Mouse (Mus musculus) myocyte (in vitro differentiated cells): ENCODE measurements at regions not wholly inside any gene's neighbourhood (a gene's known extent, or its start where the extent isn't known, plus 50 kb on each side); places are given as distances from the start of the nearest gene placed in this dataset.

Source experiments
- H3K27me3 ChIP-seq: one replicate; pipeline ENCODE4 v1.6.1; 2011; ENCODE audit not compliant: control insufficient read depth, insufficient read depth, insufficient read length
- H3K36me3 ChIP-seq: one replicate; pipeline ENCODE4 v1.6.1; 2011; ENCODE audit not compliant: control insufficient read depth, insufficient read depth
- H3K4me2 ChIP-seq: one replicate; pipeline ENCODE4 v1.6.1; 2011; ENCODE audit warnings: low read depth, control low read depth
- H3K4me3 ChIP-seq: one replicate; pipeline ENCODE4 v1.5.1; 2011; ENCODE audit warnings: mild to moderate bottlenecking, control low read depth, moderate library complexity
- H3K79me2 ChIP-seq: one replicate; pipeline ENCODE4 v1.6.1; 2011; ENCODE audit not compliant: control insufficient read depth, insufficient read depth
- H3ac ChIP-seq: one replicate; pipeline ENCODE4 v1.6.1; 2011; ENCODE audit not compliant: control insufficient read depth, insufficient read length
- CEBPB ChIP-seq: IDR thresholded peaks from 2 replicates; pipeline ENCODE4 v1.6.1; 2011; ENCODE audit warnings: mild to moderate bottlenecking, moderate library complexity; ENCODE audit not compliant: poor library complexity, insufficient read depth, severe bottlenecking
- E2F4 ChIP-seq: IDR thresholded peaks from one replicate; pipeline ENCODE4 v1.6.1; 2011; ENCODE audit warnings: mild to moderate bottlenecking, control low read depth, moderate library complexity; ENCODE audit not compliant: insufficient read depth
- MAX ChIP-seq: IDR thresholded peaks from one replicate; pipeline ENCODE4 v1.6.1; 2011; ENCODE audit warnings: low read depth, mild to moderate bottlenecking, control low read depth
- MYOD1 ChIP-seq, 3 experiments: IDR thresholded peaks; one replicate each; pipeline ENCODE4 v1.6.1; 2011; ENCODE audit warnings: control low read depth in 2 of 3, low read depth in 2 of 3, mild to moderate bottlenecking in 2 of 3, moderate library complexity in 1 of 3; ENCODE audit not compliant: insufficient read length in 2 of 3, control insufficient read depth in 1 of 3
- MYOG ChIP-seq, 3 experiments: IDR thresholded peaks; one replicate each; pipeline ENCODE4 v1.6.1; 2011; ENCODE audit warnings: control low read depth in 2 of 3, low read depth in 2 of 3, mild to moderate bottlenecking in 2 of 3; ENCODE audit not compliant: insufficient read length in 2 of 3, control insufficient read depth in 1 of 3, insufficient read depth in 1 of 3
- POLR2A ChIP-seq: IDR thresholded peaks from one replicate; pipeline ENCODE4 v1.6.1; 2011; ENCODE audit warnings: low read depth, mild to moderate bottlenecking, control low read depth, moderate library complexity; ENCODE audit not compliant: insufficient read length
- POLR2AphosphoS2 ChIP-seq: IDR thresholded peaks from one replicate; pipeline ENCODE4 v1.6.1; 2011; ENCODE audit warnings: low read depth, control low read depth; ENCODE audit not compliant: insufficient read length
- REST ChIP-seq: IDR thresholded peaks from one replicate; pipeline ENCODE4 v1.6.1; 2011; ENCODE audit warnings: mild to moderate bottlenecking, control low read depth, moderate library complexity; ENCODE audit not compliant: insufficient read depth, insufficient read length
- SRF ChIP-seq: IDR thresholded peaks from one replicate; pipeline ENCODE4 v1.6.1; 2011; ENCODE audit warnings: low read depth; ENCODE audit not compliant: control insufficient read depth, insufficient read length
- TCF12 ChIP-seq: IDR thresholded peaks from one replicate; pipeline ENCODE4 v1.6.1; 2011; ENCODE audit warnings: mild to moderate bottlenecking, control low read depth; ENCODE audit not compliant: poor library complexity, insufficient read depth, severe bottlenecking
- TCF3 ChIP-seq: IDR thresholded peaks from one replicate; pipeline ENCODE4 v1.6.1; 2011; ENCODE audit warnings: low read depth, control low read depth; ENCODE audit not compliant: insufficient read length
- USF1 ChIP-seq: IDR thresholded peaks from one replicate; pipeline ENCODE4 v1.6.1; 2011; ENCODE audit warnings: low read depth, mild to moderate bottlenecking, control low read depth, moderate library complexity

GRCm38 (mm10) chr10:67801619-67802018 is 110.8 kb downstream of the Zfp365 start:
- no peak for TF ChIP-seq E2F4
- TF ChIP-seq POLR2A, result no peak
- TF ChIP-seq REST, result no peak
- no peak for TF ChIP-seq MAX
- no peak for TF ChIP-seq SRF
- no peak for TF ChIP-seq CEBPB
- TF ChIP-seq MYOD1 (IDR thresholded peaks at IDR 0.05; ENCODE audit: control insufficient read depth in 1 of 3, insufficient read length in 2 of 3, low read depth in 2 of 3), result no peak
- TF ChIP-seq USF1, result no peak
- TF ChIP-seq TCF3, result no peak
- no peak for TF ChIP-seq MYOG (IDR thresholded peaks at IDR 0.05; ENCODE audit: control insufficient read depth in 1 of 3, insufficient read depth in 1 of 3, insufficient read length in 2 of 3, low read depth in 2 of 3)
- TF ChIP-seq TCF12, result no peak
- no peak for TF ChIP-seq POLR2AphosphoS2
- no peak overlapping the region for H3K4me2 ChIP-seq
- no peaks in the 10 kb centered on the region for H3K79me2 ChIP-seq
- no peak overlapping the region for H3ac ChIP-seq
- H3K27me3 ChIP-seq, result no peaks in the 10 kb centered on the region
- H3K4me3 ChIP-seq, result no peak overlapping the region
- no peaks in the 10 kb centered on the region for H3K36me3 ChIP-seq

- TF ChIP-seq CEBPB, result no peak
- TF ChIP-seq E2F4, result no peak
- no peak for TF ChIP-seq TCF3
- TF ChIP-seq TCF12, result no peak
- TF ChIP-seq POLR2A, result no peak
- TF ChIP-seq MYOD1 (IDR thresholded peaks at IDR 0.05; ENCODE audit: control insufficient read depth in 1 of 3, insufficient read length in 2 of 3, low read depth in 2 of 3), result no peak
- no peak for TF ChIP-seq MAX
- TF ChIP-seq SRF, result no peak
- no peak for TF ChIP-seq MYOG (IDR thresholded peaks at IDR 0.05; ENCODE audit: control insufficient read depth in 1 of 3, insufficient read depth in 1 of 3, insufficient read length in 2 of 3, low read depth in 2 of 3)
- no peak for TF ChIP-seq POLR2AphosphoS2
- no peak for TF ChIP-seq REST
- no peak for TF ChIP-seq USF1
These were observed 113.5 kb downstream of the Zfp365 start for GRCm38 (mm10) chr10:67798991-67799390.

DNA sequence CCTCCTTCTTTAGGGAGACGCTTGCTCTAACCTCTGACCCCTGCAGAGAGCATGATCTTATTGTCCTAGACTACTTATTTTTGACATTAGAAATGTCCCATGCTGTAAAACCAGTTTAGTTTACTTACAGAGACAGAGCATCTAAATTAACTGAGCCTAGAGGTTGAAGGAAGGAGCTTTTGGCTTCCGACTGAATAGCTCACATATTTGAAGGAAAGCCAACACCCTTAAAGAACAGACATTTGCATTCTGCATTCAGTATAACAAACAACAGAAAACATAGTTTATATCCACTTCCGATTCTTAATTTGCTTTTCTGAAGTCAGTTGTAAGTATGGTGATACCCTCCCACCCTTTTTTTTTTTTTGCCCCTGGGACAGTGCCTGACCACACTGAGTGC is 119.3 kb downstream of the Zfp365 start:
- Histone ChIP-seq H3ac (no peak overlapping the region), H3K4me3 (no peak overlapping the region), H3K79me2 (no peaks in the 10 kb centered on the region), H3K27me3 (no peaks in the 10 kb centered on the region), H3K4me2 (no peak overlapping the region), H3K36me3 (no peaks in the 10 kb centered on the region)
- TF ChIP-seq USF1, result no peak
- TF ChIP-seq CEBPB, result no peak
- no peak for TF ChIP-seq MAX
- no peak for TF ChIP-seq TCF12
- TF ChIP-seq MYOD1 (IDR thresholded peaks at IDR 0.05; ENCODE audit: control insufficient read depth in 1 of 3, insufficient read length in 2 of 3, low read depth in 2 of 3), result no peak
- TF ChIP-seq POLR2AphosphoS2, result no peak
- no peak for TF ChIP-seq E2F4
- no peak for TF ChIP-seq MYOG (IDR thresholded peaks at IDR 0.05; ENCODE audit: control insufficient read depth in 1 of 3, insufficient read depth in 1 of 3, insufficient read length in 2 of 3, low read depth in 2 of 3)
- TF ChIP-seq TCF3, result no peak
- TF ChIP-seq POLR2A, result no peak
- no peak for TF ChIP-seq SRF

More at GRCm38 (mm10) chr10:67798991-67799390, 113.5 kb downstream of the Zfp365 start:
- no peaks in the 10 kb centered on the region for H3K27me3 ChIP-seq
- no peaks in the 10 kb centered on the region for H3K36me3 ChIP-seq
- H3K4me2 ChIP-seq, result no peak overlapping the region
- H3ac ChIP-seq, result no peak overlapping the region
- H3K79me2 ChIP-seq, result no peaks in the 10 kb centered on the region
- no peak overlapping the region for H3K4me3 ChIP-seq

- no peak overlapping the region for H3ac ChIP-seq
- no peaks in the 10 kb centered on the region for H3K27me3 ChIP-seq
- no peaks in the 10 kb centered on the region for H3K36me3 ChIP-seq
- no peak overlapping the region for H3K4me2 ChIP-seq
- TF ChIP-seq POLR2A (no peak), SRF (no peak), MAX (no peak)
- H3K79me2 ChIP-seq, result no peaks in the 10 kb centered on the region
- H3K4me3 ChIP-seq, result no peak overlapping the region
These were observed 122.8 kb downstream of the Zfp365 start for GRCm38 (mm10) chr10:67789651-67790050.

DNA sequence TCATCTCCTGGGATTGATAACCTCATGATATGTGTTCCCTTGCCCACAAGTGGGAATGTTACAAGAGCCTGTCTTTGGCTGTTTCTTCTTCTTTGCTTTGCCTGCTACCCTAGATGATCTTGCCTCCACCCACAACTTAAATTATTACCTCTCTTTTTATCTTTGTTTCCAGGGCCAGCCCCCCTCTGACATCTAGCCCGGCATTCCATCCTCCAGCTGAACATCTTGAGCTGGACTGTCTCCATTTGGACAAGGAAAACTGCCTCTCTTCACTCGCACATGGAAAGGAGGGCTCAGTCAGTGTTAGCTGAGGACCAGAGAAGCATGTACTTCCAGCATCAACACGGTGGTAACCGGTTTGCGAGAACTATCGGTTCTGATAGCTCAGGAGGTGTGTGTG is 124.3 kb downstream of the Zfp365 start:
- no peaks in the 10 kb centered on the region for H3K27me3 ChIP-seq
- H3K79me2 ChIP-seq, result no peaks in the 10 kb centered on the region
- H3ac ChIP-seq, result no peak overlapping the region
- no peak overlapping the region for H3K4me2 ChIP-seq
- H3K36me3 ChIP-seq, result no peaks in the 10 kb centered on the region
- no peak overlapping the region for H3K4me3 ChIP-seq
- TF ChIP-seq CEBPB (no peak), POLR2AphosphoS2 (no peak)
